Mouse (Mus musculus) heart, adult 2 months (tissue): Measurements from ENCODE around the gene Mex3a.

Experiments
- CTCF ChIP-seq: fragments of 200-600 bp; IDR thresholded peaks from 2 replicates; pipeline ENCODE4 v1.8.1; 2022; ENCODE audit warnings: antibody characterized with exemption, mild to moderate bottlenecking, moderate library complexity
- EP300 ChIP-seq: fragments of 200-500 bp; IDR thresholded peaks from 2 replicates; pipeline ENCODE4 v1.6.1; 2011; ENCODE audit warnings: low read depth, low read length, control low read depth; ENCODE audit not compliant: insufficient read depth
- POLR2A ChIP-seq: fragments of 200-500 bp; IDR thresholded peaks from 2 replicates; pipeline ENCODE4 v1.6.1; 2011; ENCODE audit warnings: mild to moderate bottlenecking, low read depth, low read length, control low read depth; ENCODE audit not compliant: insufficient read depth

GRCm38 (mm10) chr3:88521156-88521555, 11.0 kb upstream of the Mex3a start:
- TF ChIP-seq POLR2A (no peak), CTCF (no peak), EP300 (no peak)
